Mouse (Mus musculus): Measurements from ENCODE around the gene Abcg5.

Gene Abcg5

GRCm38 (mm10) chr17:84685286-84685685, 2.5 kb upstream of the Abcg5 start:
- no peak for DNase-seq (ENCODE audit: low read depth)

DNA sequence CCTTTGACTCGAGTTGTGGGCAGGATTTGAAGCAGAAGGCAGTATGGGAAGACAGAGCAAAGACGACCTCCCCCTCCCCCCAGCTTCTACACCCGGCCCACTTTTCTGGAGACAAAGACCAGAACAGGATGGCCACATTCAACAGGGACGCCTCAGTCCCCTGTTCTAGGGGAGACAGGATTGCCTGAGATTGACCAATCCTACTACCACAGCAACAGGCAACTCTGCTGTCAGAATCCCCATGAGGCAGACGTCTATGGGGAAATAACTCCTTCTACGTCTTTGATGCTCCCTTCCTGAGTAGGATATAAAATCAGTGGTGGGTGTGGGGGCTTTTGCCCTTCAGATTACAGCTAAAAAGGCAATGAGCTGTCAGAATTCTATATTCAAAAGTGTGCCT, 1.5 kb upstream of the Abcg5 start:
- DNase-seq (ENCODE audit: low read depth) = no peak

DNA sequence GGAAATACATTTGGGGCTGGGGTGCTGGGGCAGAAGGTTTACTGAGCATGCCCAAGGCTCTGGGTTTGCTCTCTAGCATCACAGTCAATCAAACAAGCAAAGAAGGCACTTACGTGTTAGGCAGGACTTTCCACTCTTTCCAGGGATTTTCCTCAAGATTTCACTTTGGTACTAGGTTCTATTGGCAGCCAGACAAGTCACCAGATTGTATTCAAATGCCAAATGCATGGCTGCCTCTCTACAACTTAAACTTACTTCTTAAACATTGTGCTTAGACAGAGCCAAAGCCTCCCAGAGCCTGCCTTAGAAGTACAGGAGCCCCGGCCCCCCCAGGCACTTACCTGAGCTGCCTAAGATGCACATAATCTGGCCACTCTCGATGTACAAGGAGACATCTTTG, 1.1 kb downstream of the Abcg5 start:
- DNase-seq (ENCODE audit: low read depth) = no peak

DNA sequence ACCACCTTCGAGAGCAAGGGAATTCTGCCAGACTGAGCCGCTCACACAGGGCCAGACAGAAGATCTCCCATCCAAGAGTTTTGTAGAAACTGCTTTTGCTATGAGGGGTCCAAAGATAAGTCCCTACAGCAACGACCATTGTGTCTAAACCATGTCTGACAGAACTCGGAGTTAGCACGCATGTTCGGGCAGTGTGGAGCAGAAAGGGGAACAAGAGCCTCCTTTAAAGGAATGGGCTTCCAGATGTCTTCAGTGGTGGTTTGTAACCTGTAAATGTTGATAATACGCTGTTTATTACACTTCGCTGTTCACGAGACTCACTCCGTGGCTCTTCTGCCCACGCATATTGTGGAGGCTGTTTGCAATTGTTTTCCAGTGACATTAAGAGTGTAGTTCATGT, 5.2 kb downstream of the Abcg5 start:
- DNase-seq (ENCODE audit: low read depth) = no peak

- no peak for DNase-seq (ENCODE audit: low read depth)
Measured at GRCm38 (mm10) chr17:84675951-84676366, 6.9 kb downstream of the Abcg5 start, which contains the start of gene Abcg8. Abcg8 (plus strand) TSS chr17:84676302.

DNA sequence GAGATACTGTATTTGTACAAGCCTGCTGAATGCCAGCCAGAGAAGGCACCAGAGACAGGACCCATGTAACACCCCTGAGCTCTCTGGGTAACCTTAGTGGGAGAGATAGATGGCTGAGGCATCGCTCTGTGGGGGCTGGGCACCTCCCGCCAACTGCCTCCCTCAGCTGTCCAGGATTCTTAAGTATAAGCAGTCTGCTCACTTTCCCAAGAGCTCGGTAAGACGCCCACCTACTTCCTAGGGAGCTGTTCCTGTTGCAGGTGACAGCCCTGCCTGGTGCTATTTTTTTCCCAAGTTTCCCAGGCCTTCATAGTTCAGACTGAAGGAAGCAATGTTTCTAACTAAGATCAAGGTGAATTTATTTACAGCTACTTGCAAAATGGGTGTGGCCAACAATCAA, 7.6 kb downstream of the Abcg5 start:
- no peak for DNase-seq (ENCODE audit: low read depth)

GRCm38 (mm10) chr17:84674048-84674447, 8.8 kb downstream of the Abcg5 start:
- no peak for DNase-seq (ENCODE audit: low read depth)

DNA sequence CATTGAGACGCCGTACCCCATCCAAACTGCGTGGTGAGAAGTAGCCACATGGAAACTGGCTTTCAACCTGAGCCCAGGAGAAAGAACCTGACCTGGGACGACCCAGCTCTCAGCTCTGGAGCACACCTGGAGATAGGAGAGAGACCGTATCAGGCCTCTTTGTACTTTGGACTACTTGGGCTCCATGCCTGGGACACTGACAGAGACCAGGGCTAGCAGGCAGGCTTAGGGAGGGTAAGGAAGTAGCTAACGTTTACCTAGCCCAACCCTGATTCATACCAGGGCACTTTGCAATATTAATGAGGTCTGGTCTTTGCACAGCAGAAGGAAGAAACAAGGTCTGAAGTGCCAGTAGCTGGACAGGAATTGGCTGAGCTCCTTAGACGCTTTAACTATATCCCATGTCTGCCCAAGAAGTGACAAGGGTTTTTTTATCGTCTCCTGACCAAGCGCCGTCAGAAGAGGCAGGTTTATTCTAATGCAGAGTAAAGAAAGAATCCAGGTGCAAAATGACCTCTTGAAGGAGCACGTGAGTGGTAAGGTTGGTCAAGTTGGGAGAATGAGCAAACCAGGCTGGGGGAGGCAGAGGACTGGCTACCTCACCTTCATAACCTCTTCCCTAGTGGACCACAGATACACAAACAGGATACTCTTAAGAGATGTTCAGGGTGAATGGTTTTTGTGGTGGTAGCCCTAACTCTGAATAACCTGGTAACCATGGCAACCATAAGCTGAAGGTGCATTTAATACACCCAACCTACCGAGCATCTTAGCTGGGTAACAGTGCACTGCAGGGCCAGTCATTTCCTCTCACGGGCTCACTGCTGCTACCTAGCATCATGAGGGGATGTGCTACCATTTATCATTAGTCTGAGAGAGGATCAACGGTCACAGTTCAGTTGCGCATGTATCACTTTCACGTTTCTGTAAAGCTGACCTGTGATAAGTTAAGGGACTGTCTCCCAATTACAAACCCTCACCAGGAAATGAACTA, 10.1 kb downstream of the Abcg5 start:
- DNase-seq (ENCODE audit: low read depth) = no peak

GRCm38 (mm10) chr17:84667848-84668247, 15.0 kb downstream of the Abcg5 start:
- DNase-seq (ENCODE audit: low read depth) = no peak

DNA sequence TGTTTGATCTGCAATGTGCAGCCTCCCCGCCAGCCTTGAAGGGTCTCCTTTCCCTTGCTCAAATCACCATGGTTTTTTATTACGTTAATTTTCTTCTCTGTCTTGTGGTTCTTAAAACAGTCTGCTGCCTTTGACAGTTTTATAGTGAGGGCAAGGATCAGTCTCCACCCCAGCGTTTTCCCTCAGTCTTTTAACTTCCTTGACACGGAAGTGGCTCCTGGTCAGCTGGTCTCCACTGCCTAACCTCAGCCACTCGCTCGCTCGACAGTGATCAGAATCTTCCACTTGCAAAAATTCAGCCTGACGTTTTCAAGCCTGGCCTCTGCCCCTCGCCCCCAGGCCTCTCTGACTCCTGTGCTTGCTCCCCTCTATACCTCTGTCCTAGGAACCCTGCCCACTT, 17.1 kb downstream of the Abcg5 start:
- DNase-seq (ENCODE audit: low read depth) = no peak

GRCm38 (mm10) chr17:84665053-84665452, 17.8 kb downstream of the Abcg5 start:
- DNase-seq (ENCODE audit: low read depth) = no peak

GRCm38 (mm10) chr17:84658951-84659350, 23.9 kb downstream of the Abcg5 start:
- DNase-seq (ENCODE audit: low read depth) = no peak

DNA sequence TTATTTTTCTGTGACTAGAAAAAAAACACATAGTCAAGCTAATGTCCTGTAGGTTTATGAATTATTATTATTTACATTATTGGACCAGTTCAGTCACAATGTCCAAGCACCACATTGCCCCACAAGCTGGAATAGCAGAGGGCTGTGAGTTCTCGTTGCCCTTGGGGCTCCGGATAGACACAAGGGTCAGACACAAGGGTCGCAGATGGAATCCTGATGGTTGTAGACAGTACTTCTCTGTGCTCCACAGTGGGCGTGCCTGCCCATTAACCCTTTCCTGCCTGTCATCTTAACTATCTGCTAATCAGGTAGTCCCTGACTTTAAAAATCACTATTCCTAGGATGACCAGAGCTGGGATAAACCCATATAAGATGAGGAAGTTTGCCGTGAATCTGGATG, 24.6 kb downstream of the Abcg5 start:
- DNase-seq (ENCODE audit: low read depth) = no peak

GRCm38 (mm10) chr17:84657782-84658181, 25.0 kb downstream of the Abcg5 start:
- DNase-seq (ENCODE audit: low read depth) = no peak

DNA sequence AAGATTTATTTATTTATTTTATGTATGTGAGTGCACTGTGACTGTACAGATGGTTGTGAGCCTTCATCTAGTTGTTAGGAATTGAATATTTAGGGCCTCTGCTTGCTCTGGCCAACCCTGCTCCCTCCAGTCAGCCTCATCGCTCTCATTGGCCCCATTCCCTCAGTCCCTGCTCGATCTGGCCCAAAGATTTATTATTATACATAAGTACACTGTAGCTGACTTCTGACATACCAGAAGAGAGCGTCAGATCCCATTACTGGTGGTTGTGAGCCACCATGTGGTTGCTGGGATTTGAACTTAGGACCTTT, 25.4 kb downstream of the Abcg5 start:
- DNase-seq (ENCODE audit: low read depth) = no peak

- no peak for DNase-seq (ENCODE audit: low read depth)
Measured at GRCm38 (mm10) chr17:84656653-84657421, 26.0 kb downstream of the Abcg5 start.

DNA sequence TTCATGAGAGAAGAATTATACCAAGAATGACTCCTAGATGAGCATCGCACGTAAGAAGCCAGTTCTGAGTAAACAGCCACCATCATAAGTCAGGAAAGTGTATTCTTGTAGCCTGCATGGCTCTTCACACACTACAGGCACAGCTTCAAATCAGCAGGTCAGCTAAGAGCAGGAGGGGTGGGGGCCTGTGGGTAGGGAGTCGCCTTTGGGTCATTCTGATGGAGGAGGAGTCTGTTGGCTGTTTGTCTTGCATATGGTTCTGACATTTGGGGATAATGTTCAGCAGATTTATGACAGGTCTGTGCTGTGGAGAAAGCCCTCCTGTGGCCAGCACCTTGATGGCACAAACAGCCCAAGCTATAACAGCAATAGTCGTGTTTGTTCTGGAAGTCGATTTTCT, 26.6 kb downstream of the Abcg5 start:
- DNase-seq (ENCODE audit: low read depth) = no peak

DNA sequence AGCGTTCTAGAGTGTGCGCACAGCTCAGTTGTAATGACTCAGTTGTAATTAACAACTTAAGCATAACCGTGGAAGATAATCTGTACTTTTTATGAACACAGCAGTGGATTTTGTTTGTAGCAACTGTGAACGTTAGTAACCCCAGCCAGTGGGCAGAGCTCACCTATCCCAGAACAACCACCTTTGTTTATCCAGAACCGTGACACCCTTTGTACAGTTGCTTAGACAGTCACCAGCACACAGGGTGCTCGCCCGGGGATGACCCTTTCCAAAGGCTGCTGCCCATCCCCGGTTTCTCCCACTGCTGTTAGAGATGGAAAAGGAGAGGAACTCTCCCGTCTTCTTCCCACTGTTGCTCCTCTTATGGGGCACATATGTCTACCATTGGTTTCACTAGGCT, 29.3 kb downstream of the Abcg5 start:
- no peak for DNase-seq (ENCODE audit: low read depth)

GRCm38 (mm10) chr17:84650302-84651017, 32.4 kb downstream of the Abcg5 start:
- DNase-seq (ENCODE audit: low read depth) = no peak

- DNase-seq (ENCODE audit: low read depth) = no peak
Measured at GRCm38 (mm10) chr17:84647630-84648029, 35.2 kb downstream of the Abcg5 start.

- DNase-seq (ENCODE audit: low read depth) = no peak
Measured at GRCm38 (mm10) chr17:84646477-84646876, 36.3 kb downstream of the Abcg5 start.

- DNase-seq (ENCODE audit: low read depth) = no peak
Measured at GRCm38 (mm10) chr17:84645894-84646293, 36.9 kb downstream of the Abcg5 start.

DNA sequence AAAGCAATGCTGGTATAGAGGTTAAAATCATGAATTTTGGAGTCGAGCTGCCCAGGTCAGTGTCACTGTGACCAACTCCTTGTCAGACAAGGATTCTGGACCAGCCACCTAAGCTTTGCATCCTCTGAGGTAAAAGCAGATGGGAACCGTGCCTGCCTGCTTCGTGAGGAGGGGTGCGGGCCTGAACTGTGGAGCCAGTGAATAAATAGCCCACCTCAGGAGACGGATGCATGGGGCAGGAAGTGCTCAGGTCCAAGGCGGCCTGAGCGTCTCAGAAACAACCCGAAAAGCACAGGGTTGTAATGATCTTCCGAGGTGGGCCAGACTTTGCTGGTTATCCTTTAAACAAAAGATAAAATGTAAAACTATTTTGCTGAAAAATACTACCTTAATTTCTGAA, 37.7 kb downstream of the Abcg5 start:
- no peak for DNase-seq (ENCODE audit: low read depth)

Measured in c-Kit-positive CD71-positive TER-119-negative erythroid progenitor cells, embryonic 14.5 days (primary cell).